Mouse (Mus musculus): Measurements from ENCODE around the gene Orc3. TPM values are rescaled to one million over a fixed set of nuclear protein-coding genes. Genes with fewer than 3 reads are reported as not detected.

Gene Orc3
- 67.7 and 70.0 TPM in 2 replicates for total RNA-seq (2021)
- long read RNA-seq, transcript Orc3-201 (20 exons, 2,300 nt): major isoform, 15 of 52 reads
- long read RNA-seq, transcript Orc3-202 (20 exons, 2,266 nt): minor isoform, 11 of 52 reads
- long read RNA-seq, partial matches to known transcripts: 2 of 52 reads
- long read RNA-seq, other reads (novel, unspliced or antisense): 24 of 52 reads

DNA sequence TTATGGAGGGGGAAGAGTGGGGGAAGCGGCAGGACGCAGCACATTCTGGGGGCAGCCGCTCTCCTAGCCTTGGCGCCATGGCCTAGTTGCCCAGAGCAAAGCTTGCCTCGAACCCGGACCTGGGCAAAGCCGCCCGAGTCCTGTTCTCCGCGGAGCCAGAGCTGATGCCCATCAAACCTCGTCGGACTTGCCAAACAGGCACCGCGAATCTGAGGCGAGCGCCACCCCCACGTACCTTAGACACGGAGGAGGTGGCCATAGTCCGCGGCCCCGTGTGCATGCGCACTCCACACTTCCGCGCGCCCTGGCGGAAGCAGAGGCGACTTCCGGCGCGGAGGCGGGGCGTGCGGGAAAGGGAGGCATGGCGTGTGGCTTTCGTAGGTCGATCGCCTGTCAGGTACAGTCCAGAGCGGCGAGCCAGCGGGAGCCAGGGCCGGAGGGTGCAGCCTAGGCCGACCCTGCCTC, at the start of gene Orc3, which contains the start of gene Rars2:
TSS of gene Orc3 (minus strand) at position 315 of the 465 bp plus-strand sequence.
TSS of gene Rars2 (plus strand) at position 328 of the 465 bp plus-strand sequence.
- DNase-seq: peak; percentile 93

DNA sequence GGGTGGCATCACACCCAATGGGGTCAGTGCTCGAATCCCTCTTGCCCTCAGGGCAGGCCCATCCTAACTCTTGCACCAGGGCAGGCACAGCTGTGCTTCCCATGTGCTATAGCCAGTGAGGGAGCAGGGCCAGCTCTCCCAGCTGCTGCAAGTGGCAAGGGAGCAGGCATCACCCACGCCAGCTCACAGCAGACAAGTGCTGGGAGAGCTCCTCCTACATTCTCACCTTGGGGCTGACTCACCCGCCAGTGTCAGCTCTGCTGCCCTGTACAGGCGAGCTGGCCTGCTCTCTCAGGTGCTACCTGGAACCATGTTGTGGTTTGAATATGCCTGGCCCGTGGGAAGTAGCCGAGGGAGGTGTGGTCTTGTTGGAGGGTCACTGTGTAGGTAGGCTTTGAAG, 47.2 kb upstream of the Orc3 start:
- no peak for DNase-seq

DNA sequence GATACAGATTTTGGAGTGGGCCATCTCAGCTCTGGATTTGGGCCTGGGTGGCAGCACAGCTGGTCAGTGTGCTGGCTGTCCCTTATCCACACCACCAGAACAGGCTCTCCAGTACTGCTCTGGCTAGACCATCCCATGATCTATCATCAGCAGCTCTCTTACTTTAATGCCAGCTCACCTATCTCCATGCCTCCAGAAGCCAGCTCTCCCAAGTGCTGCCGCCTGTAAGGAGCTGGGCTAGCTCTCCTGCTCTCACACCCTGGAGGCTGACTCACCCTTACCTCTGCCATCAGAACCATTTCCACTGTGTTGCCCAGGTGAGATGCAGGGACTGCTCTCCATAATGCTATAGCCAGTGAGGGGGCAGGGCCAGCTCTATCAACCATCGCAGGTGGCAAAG, 46.8 kb upstream of the Orc3 start:
- no peak for DNase-seq

DNA sequence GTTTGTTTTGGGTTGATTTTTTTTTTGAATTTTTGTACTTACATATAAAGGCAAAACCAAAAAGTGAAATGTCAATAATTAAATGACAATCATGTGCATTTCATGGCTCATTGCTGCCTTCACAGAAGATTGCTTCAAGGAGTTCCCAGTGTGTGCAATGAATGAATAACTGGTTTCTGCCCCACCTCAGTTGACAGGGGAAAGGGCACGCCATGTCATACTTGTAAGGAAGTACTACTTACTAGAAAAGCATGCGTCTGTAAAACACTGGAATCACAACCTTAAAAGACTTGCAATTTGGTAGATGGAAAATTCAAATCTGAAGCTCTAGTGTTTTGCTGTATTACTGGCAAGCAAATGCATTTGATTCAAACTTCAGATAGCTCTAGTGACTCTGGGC, 44.3 kb upstream of the Orc3 start:
- DNase-seq: no peak

DNA sequence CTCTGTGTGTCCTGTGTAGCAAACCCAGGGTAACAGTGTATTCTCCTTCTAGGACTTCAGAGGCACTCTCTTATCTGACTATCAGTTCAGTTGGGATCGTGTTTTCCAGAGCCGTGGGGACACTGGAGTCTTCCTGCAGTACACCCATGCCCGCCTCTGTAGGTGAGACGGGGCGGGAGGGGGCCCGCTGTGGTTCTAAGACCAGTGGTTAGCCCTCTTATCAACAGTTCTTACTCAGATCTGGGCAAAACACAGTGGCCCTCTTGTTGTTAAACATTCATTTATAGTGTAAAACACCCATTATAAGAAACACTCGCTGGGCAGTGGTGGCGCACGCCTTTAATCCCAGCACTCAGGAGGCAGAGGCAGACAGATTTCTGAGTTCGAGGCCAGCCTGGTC, 41.4 kb upstream of the Orc3 start:
- no peak for DNase-seq

DNA sequence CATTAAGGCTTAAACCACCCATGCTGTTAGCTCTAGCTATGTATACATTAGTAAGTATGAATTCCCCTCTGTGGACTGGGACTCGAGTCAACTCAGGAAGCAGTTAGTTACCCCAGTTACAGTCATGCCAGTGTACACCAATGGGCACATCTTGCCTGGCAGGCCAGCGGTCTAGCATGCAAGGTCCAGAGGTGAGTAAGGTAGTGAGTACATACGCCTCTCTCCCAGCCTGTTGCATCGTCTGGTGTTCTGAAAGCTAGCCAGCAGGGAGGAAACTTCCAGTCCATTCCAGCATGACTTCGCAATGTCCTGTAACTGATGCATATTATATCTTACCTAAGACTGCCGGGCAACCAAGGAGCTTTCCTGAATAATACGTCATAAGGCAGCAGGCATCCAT, 38.4 kb upstream of the Orc3 start:
- no peak for DNase-seq

DNA sequence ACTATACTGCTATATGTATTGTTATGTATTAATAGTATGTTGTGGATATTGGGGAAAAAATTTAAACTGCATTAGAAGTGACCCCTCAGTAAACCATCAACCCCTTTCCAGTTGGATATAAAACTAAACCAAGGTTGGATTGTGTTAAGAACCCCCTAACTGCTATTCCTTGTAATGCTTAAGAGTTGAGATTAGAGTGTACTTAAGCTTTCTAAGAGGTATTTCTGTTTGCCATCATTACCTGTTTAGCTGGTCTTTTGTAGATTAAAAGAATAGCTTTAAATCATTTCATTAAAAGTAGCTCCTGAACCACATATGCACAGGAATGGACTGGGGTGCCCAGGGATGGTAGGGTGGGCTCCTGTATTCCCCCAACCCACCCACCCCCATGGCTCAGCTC, 30.0 kb upstream of the Orc3 start:
- no peak for DNase-seq

DNA sequence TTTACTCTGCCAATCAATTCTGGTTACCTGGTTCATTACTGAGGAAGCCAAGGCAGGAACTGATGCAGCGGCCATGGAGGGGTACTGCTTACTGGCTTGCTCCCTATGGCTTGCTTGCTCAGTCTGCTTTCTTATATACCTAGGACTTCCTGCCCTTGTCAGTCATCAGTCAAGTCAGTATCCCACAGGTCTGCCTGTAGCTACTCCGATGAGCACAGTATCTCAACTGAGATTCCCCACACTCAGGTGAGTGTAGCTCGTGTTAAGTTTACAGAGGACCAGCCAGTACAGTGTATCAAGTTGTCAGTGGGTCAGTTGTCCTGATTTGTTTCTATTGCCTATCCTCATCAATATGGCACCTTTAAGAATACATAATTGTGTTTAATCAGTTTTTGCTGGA, 26.0 kb upstream of the Orc3 start:
- no peak for DNase-seq

DNA sequence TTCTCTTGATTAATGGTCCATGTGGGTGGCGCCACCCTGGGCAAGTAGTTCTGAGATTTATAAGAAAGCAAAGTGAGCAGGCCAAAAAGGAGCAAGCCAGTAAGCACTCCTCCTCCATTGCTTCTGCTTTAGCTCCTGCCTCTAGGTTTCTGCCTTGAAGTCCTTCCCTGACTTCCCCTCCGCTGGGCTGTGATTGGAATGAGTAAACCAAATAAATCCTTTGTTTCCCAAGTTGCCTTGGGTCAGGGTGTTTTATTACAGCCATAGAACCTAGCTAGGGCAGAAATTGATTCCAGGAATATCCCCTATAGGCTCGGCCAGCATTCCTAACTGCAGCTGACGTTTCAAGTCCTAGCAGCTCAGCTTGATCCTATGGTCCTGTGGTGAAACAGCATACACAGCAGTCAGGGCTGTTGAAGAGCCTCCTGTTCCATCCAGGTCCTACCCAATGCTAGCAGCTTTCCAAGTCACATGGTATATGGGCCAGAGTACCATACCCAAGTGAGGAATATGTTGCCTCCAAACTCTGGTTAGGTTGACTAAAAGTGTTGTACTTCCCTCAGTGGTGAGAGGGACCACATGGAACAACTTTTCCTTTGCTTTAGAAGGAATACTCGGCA, 25.1 kb upstream of the Orc3 start:
- DNase-seq: no peak

DNA sequence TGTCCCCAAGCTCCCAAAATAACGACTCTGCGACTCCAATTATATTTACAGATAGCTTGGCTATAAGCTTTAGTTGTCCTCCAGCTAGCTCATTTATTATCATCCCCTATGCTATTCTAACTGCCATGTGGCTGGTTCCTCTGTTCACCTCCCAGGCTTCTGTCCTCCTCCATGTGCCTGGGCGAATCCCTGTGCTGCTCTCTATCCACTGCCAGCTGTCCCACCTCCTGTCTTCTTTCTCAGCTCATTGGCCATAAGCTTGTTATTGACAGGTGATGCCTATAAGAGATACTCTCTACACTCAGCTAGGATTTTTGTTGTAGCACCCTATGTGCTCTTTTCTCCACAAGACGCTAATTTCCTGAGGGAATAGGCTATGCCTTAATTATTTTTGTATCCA, 23.1 kb upstream of the Orc3 start:
- DNase-seq: no peak

DNA sequence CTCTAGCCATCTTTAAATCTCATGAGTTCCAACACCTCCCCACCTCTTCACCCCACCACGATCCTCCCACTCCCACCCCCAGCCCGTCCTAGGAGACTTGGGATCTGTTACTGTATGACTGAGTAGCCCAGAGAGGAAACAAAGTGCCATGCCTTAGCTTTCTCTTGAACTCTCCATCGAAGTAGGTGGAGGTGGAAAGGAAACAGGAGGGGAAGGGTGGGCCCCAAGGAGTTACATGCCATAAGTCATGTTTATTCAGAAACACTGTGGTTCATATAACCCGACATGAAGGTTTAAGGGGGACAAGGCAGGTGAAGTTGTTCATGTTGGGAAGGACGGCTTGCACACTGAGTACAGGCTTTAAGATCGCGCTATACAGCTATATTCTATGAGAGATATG, 22.6 kb upstream of the Orc3 start:
- DNase-seq: no peak

DNA sequence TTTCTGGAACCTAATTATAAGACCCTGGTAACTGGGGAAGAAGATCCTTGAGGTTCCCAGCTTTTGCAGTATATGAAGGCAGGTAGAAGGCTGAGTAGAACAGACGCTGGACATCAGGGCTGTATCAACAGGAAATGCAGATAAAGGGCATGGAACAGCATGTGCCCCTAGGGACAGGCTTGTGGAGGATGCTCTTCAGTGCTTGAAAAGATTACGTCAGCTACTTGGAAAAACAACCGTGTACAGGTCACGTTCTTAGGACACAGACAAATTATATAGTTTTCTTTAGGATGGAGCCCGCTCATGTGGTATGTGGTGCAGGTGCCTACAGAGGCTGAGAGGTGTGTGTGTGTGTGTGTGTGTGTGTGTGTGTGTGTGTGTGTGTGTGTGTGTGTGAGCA, 21.3 kb upstream of the Orc3 start:
- DNase-seq: no peak

DNA sequence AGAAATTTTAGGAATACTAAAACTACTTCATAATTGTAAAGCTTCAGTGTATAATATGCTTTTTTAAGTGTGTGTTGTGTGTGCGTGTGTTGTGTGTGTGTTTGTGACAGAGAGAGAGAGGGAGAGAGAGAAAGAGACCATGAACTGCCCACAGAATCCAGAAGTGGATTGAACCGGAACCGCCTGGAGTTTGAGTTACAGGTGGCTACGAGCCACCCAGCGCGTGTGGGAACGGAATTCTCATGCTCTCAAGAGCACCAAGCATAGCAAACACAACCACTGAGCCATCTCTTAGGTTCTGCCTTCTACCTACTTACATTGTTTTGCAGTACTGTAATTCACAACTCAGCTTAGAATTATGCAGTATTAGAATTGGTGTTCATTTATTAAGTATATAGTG, 19.4 kb upstream of the Orc3 start:
- DNase-seq: no peak

DNA sequence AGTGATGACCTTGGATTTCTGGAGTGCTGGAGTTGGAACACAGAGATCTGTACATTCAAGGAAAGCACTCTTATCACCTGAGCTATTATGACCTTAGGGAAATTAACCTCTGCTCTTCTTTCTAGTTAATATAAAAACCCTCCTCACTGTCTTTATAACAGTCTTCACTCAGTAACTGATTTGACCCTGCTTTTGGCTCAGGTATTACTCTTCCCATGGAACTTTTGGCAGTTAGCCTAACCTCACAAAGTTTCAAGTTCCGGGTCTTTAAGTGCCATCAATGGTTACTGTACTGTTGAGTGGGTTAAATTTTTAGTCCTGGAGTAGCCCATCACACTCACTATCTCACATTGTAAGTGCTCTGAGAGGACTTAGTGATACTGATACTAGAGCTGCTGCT, 15.2 kb upstream of the Orc3 start:
- no peak for DNase-seq

DNA sequence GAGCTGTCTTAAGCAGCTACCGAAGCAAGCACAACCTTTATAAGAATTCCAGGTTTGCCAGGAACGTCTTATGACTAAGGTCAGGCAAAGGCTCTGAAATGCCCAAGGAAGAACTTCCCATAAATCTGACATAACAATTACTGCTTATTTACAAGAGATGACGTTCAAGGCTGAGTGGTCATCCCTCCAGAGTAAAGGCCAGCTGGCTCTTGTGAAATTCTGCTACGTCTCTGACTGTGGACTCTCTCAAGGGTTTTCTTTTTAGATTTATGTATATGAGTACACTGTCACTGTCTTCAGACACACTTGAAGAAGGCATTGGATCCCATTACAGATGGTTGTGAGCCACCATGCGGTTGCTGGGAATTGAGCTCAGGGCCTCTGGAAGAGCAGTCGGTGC, 11.7 kb upstream of the Orc3 start:
- DNase-seq: no peak

DNA sequence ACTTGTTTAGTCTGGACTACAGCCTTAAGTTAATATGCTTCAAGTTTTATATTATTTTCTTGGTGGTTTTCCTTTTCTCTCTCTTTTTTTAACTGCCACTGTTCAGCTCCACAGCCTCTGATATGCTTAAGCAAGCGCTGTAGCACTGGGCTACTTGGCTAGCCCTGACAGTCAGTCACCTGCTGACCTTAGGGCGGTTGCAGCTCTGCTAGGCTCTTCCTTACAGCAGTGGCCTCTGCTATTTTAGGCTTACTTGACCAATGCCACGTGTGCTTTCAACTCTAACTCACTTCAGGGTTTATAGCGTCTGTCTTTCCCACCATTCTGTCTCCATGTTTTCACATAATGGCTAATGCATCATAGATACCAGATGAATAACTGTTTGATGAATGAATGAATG, 10.8 kb upstream of the Orc3 start:
- DNase-seq: no peak

DNA sequence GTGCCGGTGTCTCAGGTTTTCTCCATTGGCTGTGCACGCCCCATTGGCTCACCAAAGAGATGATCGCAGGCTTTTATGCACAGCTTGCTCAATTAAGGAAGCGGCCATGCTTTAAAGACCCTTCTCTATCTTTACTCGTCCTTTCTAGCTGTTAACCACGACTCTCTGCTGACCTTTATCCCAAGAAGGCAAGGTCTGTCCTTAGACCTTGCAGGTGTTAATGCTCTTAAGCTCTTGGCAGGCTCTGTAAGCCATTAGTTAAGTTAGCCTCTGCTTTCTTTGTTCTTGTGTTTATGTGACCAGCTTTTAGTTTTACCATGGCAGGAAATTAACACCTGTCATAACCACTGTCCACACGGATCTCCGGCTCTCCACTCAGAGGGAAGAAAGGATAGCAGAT, 1.4 kb upstream of the Orc3 start:
- no peak for DNase-seq

DNA sequence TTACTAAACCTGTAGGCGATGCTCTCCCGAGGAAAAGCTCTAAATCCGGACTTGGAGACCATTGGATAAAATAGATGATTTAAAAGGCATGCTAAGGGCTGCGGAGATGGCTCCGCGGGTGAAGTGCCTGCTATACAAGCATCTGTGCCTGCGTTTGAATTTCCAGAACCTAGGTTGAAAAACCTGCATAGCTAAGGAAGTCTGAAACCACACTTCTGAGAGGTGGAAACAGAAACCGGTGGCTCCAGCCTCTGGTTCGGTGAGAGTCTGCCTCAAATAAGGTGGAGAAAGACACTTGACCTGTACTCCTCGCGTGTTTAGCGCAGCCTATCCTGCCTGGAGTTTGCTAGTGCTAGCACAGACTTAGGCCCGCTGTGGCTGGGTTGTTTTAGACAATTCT, 559 bp upstream of the Orc3 start:
- no peak for DNase-seq

DNA sequence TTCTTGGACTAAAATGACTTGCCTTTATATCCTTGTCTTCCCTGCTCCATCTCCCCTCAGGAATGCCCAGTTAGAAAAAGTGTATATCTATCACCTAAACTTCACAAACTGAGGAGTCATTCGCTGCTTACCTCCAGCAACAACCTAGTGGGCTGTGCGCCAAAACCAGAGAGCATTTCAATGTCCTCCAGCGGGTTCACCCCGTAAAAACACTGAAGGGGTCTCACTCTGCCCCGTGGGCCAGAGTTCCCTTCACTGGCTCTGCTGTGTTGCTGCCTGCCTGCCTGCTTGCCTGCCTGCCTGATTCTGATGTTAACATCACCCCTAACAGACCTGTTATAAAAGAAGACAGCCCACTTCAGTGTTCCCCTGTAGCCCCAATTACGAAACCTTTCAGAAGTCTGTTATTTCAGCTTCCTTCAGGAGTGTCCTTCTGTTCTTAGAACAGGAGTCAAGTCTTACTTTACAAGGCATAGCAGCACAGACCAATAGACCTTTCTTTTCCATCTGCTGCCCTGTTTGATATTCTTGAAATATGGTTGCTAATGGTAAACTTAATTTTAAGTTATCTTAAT, 1.1 kb downstream of the Orc3 start:
- no peak for DNase-seq

DNA sequence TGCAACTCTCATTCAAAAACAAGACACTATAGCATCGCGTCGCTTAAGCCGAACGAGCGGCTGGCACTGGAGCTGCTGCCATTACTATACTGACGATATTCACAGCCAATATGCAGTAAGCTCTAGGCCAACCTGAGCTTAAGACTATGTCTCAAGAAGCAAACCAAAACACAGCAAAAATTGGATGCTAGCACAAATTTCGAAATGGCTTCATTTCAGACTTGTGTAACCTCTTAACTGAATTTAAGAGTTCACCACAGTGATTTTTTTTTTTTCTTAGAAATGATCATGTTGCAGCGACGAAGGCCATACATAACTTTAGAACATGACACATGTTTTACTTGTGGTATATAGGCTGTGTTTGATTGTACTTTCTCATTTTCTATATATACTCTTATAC, 8.1 kb downstream of the Orc3 start:
- DNase-seq: no peak

DNA sequence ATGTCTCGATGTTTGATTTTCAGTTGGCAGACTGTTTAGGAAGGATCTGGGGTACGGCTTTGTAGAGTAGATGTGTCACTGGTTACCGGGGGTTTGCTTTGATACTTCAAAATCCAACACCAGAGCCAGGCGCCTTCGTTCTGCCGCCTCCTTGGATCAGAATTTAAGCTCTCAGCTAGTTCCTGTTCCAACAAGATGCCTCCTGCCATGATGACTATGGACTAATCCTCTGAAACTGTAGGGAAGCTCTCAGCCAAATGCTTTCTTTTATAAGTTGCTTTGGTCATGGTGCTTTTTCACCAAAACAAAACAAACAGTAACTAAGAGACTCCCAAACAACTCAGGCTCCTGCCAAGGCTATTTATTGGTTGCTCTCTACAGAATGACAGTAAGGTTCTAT, 11.6 kb downstream of the Orc3 start:
- DNase-seq: no peak

DNA sequence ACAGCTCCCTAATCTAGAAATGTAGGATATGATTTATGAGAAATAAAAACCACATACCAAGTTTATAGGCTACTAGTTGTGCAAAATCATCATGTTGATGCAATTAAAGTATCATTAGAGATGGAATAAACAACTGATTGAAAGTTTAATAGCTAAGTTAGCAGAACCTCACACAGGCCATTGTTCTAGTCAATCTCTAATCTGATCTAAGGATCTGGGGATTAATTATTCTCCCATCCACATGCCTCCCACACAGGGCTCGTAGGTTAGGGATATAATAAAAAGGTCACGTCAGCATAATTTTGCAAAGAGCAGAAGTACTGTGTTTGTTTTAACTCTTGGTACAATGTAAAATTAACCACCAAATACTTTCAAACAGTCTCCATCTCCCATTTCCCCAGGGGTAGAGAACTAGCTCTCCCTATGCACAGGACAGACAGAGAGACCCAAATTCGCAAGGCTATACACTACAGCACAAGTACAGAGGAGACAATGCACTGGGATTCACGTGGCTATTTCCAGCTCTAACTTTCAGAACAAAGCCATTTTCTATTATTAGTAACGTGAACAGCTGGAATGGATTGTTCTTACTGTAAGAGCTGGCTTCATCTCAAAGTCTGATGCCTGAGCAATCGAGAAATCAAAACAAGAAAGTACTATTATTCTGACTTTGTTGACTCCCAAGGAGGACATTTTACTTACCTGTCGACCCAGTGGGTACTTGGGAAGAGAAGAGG, 29.7 kb downstream of the Orc3 start:
- DNase-seq: no peak

DNA sequence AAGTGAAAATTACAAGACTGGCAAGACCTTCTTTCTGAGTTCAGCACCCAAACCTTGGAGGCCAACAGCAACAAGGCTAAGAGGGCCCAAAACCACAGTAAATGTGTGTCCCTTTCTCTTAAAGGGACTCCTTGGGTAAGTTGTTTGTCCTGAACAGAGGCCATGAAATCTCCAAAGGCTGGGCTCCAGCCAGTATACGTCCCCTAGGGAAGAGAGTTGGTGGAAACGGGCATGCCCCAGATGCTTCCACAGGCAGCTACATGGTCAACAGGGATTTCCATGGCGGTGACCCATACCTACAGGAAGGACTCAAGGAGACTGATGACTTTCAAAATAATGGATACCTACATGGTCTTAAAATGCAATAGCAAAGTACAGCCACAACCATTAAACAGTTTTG, 31.3 kb downstream of the Orc3 start:
- DNase-seq: peak; percentile 20

DNA sequence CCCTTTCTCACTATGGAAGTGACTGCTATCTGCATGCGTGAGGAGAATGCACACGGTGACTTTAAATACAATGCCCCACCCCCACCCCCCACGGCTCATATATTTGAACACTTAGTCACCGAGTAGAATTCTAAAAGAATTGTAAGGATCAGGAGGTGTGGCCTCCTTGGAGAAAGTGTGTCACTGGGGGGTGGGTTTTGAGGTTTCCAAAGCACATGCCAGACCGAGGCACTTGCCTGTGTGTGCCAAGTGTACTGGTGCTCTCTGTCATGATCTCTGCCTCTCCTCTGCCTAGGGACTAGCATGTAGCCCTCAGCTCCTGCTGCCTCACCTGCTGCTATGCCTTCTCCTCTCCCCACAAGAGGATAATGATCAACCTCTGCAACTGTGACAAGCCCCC, 32.3 kb downstream of the Orc3 start:
- DNase-seq: no peak

Data from adrenal gland, postnatal 25 days (tissue).